Mouse (Mus musculus): Measurements from ENCODE around the gene Pithd1.

DNA sequence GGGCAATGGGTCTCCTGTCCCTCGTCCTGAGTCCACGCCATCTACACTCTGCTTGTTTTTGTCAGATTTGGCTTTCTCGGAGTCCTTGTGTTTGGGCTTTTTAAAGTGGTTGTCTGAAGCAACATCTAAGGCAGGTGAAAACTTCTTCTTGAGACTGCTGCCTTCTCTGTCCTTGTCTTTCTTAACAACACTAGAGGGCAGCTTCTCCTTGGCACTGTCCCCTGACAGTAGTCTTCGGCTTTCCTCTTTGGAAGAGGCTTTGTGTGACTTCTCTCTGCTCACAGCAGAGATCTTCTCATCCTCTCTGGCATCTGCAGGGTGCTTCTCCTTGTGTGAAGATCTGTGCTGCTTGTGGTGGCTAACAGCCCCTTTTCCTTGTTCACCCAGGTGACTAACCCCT is 23.5 kb upstream of the Pithd1 start:
- TF ChIP-seq POLR2A (IDR thresholded peaks at IDR 0.05; ENCODE audit: control insufficient read depth, extremely low read depth, insufficient read depth, low read length, poor library complexity), result no peak
- no peak for TF ChIP-seq CTCF (IDR thresholded peaks at IDR 0.05; ENCODE audit: borderline replicate concordance, control insufficient read depth, extremely low read depth, insufficient read depth, low read length, poor library complexity)
